Mouse (Mus musculus): ENCODE measurements around the gene Nhsl1. TPM values are rescaled to one million over a fixed set of nuclear protein-coding genes. Genes with fewer than 3 reads are reported as not detected.

The Nhsl1 gene
- total and polyA plus RNA-seq, 3 experiments, result 0.22 TPM; not detected in 2

DNA sequence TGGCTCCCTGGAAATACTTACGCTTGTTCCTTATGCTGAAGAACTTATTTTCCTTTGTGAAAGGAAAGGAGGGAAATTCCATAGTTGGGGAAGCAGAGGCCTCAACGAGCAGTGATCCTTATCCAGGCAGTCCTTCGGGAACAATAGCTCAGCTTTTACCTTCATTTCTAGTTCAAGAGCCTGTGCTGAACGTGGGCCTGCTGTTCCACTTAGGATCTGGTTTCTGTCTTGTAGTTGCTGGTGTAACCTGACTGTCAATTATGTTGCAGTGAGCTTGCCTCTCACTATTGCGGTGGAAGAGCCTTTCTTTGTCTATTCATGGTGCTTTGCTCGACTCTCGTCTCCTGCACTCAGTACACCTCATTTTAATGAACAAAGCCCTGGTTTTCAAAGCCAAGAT is 175.5 kb downstream of the Nhsl1 start:
- no peaks in the 10 kb centered on the region for H3K36me3 ChIP-seq (replicated peaks)
- H3K4me1 ChIP-seq (ENCODE audit: insufficient read depth, low read depth, low read length), result no peaks in the 10 kb centered on the region
- DNase-seq (ENCODE audit: low spot score), result no peak
- ATAC-seq (ENCODE audit: extremely low read depth, insufficient number of reproducible peaks, low FRiP score, poor library complexity, severe bottlenecking), result no peak
- no peaks in the 10 kb centered on the region for H3K9me3 ChIP-seq (replicated peaks)
- H3K27me3 ChIP-seq (ENCODE audit: insufficient read depth, low read length), result no peaks in the 10 kb centered on the region; the same call in 1 of the 2 replicates
- no peak for TF ChIP-seq POLR2AphosphoS5 (IDR thresholded peaks at IDR 0.05; ENCODE audit: insufficient replicate concordance, low read depth, low read length)
- no peak overlapping the region for H3K4me3 ChIP-seq (ENCODE audit: low read depth, low read length)

DNA sequence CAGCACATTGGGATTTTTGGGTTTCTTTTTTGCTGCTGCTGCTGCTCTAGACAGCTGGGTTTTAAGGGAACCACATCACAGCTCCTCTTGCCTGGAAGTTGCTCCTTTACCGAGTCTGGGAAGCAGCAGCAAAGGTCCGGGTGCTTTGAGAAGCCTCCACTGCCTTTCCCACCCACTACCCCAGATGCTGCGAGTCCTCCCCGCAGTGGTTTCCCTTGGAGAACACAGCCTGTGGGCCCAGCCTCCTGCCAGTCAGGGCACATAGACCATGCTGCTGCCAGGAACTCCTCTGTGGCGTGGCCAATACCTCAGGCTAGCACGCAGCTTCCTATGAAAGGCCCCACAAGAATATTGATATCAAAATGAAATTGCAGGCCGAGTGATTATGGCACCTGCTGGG is 178.3 kb downstream of the Nhsl1 start:
- Histone ChIP-seq H3K27me3 (ENCODE audit: insufficient read depth, low read length) (no peaks in the 10 kb centered on the region; the same call in 1 of the 2 replicates), H3K9me3 (replicated peaks) (no peaks in the 10 kb centered on the region)

DNA sequence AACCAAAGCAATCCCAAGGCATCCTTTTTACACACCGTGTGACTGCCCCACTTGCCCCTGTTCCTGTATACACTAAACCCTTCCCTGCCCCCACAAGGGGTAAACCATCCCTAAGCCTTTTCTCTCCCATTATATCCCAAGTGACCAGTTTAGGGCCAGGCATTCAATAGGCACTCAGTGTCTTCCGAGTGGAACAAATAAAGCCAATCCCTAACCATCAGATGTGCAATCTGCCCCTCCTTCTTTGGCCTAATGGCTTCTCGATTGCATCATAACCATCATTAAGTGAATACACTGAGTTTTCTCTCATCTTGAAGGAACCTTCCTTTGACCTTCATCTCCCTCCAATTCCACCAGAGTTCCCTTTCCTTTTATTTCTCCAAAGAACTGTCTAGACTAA is 183.2 kb downstream of the Nhsl1 start:
- Histone ChIP-seq H3K4me1 (ENCODE audit: insufficient read depth, low read depth, low read length) (no peaks in the 10 kb centered on the region), H3K9me3 (replicated peaks) (no peaks in the 10 kb centered on the region), H3K27me3 (ENCODE audit: insufficient read depth, low read length) (no peaks in the 10 kb centered on the region; the same call in 1 of the 2 replicates), H3K36me3 (replicated peaks) (no peaks in the 10 kb centered on the region), H3K4me3 (ENCODE audit: low read depth, low read length) (no peak overlapping the region)
- DNase-seq (ENCODE audit: low spot score) (no peak), ATAC-seq (ENCODE audit: extremely low read depth, insufficient number of reproducible peaks, low FRiP score, poor library complexity, severe bottlenecking) (no peak)
- no peak for TF ChIP-seq GATA2 (IDR thresholded peaks at IDR 0.05; ENCODE audit: borderline replicate concordance, low read depth, low read length)
- no peak for TF ChIP-seq TAL1 (conservative IDR thresholded peaks at IDR 0.05; ENCODE audit: low read depth, low read length)
- no peak for TF ChIP-seq GATA1 (IDR thresholded peaks at IDR 0.05; ENCODE audit: borderline replicate concordance, low read length)
- no peak for TF ChIP-seq POLR2AphosphoS5 (IDR thresholded peaks at IDR 0.05; ENCODE audit: insufficient replicate concordance, low read depth, low read length)
- no peak for TF ChIP-seq CTCF (IDR thresholded peaks at IDR 0.05; ENCODE audit: low read depth, low read length)

More for the DNA sequence above, 178.3 kb downstream of the Nhsl1 start:
- TF ChIP-seq GATA2 (IDR thresholded peaks at IDR 0.05; ENCODE audit: borderline replicate concordance, low read depth, low read length) (no peak), POLR2AphosphoS5 (IDR thresholded peaks at IDR 0.05; ENCODE audit: insufficient replicate concordance, low read depth, low read length) (no peak), CTCF (IDR thresholded peaks at IDR 0.05; ENCODE audit: low read depth, low read length) (no peak), GATA1 (IDR thresholded peaks at IDR 0.05; ENCODE audit: borderline replicate concordance, low read length) (no peak), TAL1 (conservative IDR thresholded peaks at IDR 0.05; ENCODE audit: low read depth, low read length) (no peak)
- no peak for ATAC-seq (ENCODE audit: extremely low read depth, insufficient number of reproducible peaks, low FRiP score, poor library complexity, severe bottlenecking)
- no peaks in the 10 kb centered on the region for H3K36me3 ChIP-seq (replicated peaks)
- H3K4me1 ChIP-seq (ENCODE audit: insufficient read depth, low read depth, low read length), result no peaks in the 10 kb centered on the region
- no peak for DNase-seq (ENCODE audit: low spot score)
- no peak overlapping the region for H3K4me3 ChIP-seq (ENCODE audit: low read depth, low read length)

DNA sequence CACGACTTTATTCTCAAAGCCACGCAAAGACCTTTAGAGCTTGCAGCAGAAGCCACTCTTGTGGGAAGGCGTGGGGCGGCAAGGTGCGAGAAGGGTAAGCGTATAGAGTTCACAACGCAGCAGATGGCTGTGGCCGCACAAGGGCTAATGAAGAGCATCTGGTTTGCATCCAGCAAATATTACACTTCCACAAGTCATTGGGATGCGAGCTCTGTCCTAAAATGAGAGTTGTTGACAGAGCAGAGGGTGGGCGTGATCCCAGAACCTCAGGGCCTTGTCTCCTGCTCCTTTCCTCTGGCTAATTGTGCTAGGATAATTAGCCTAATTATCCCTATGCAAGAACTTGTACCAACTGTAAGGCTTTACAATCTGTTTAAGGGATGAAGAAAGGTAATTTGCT is 186.9 kb downstream of the Nhsl1 start:
- TF ChIP-seq POLR2AphosphoS5 (IDR thresholded peaks at IDR 0.05; ENCODE audit: insufficient replicate concordance, low read depth, low read length), result no peak
- TF ChIP-seq GATA2 (IDR thresholded peaks at IDR 0.05; ENCODE audit: borderline replicate concordance, low read depth, low read length), result no peak
- DNase-seq (ENCODE audit: low spot score) (no peak), ATAC-seq (ENCODE audit: extremely low read depth, insufficient number of reproducible peaks, low FRiP score, poor library complexity, severe bottlenecking) (no peak)
- H3K27me3 ChIP-seq (ENCODE audit: insufficient read depth, low read length), result no peaks in the 10 kb centered on the region
- no peak overlapping the region for H3K4me3 ChIP-seq (ENCODE audit: low read depth, low read length)
- H3K36me3 ChIP-seq (replicated peaks), result no peaks in the 10 kb centered on the region
- H3K9me3 ChIP-seq (replicated peaks), result no peaks in the 10 kb centered on the region
- H3K4me1 ChIP-seq (ENCODE audit: insufficient read depth, low read depth, low read length), result no peaks in the 10 kb centered on the region

DNA sequence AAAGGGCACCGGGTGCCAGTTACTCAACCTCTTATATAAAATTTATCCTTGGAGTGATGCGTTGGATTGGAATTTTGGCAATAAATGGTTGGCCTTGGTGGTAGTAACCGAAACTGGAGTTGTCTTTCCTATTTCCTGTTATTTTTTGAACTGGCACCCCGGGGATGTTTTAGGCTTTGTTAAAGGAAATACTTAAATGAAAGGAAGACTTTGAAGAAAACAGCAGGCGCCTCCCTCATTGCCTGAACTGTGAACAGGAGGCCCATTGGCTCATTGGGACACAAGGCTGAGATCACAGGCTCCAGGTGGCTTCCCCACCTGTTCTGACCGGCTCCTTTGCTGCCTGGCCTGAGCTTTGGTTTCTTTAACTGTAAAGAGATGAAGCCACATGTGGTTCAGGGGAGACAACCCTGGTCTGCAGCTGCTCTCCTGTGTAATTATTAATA is 187.7 kb downstream of the Nhsl1 start:
- ATAC-seq (ENCODE audit: extremely low read depth, insufficient number of reproducible peaks, low FRiP score, poor library complexity, severe bottlenecking) (no peak), DNase-seq (ENCODE audit: low spot score) (no peak)
- Histone ChIP-seq H3K27me3 (ENCODE audit: insufficient read depth, low read length) (no peaks in the 10 kb centered on the region), H3K36me3 (replicated peaks) (no peaks in the 10 kb centered on the region), H3K9me3 (replicated peaks) (no peaks in the 10 kb centered on the region), H3K4me1 (ENCODE audit: insufficient read depth, low read depth, low read length) (no peaks in the 10 kb centered on the region), H3K4me3 (ENCODE audit: low read depth, low read length) (no peak overlapping the region)
- TF ChIP-seq TAL1 (conservative IDR thresholded peaks at IDR 0.05; ENCODE audit: low read depth, low read length) (no peak), CTCF (IDR thresholded peaks at IDR 0.05; ENCODE audit: low read depth, low read length) (no peak), GATA2 (IDR thresholded peaks at IDR 0.05; ENCODE audit: borderline replicate concordance, low read depth, low read length) (no peak), POLR2AphosphoS5 (IDR thresholded peaks at IDR 0.05; ENCODE audit: insufficient replicate concordance, low read depth, low read length) (no peak), GATA1 (IDR thresholded peaks at IDR 0.05; ENCODE audit: borderline replicate concordance, low read length) (no peak)

DNA sequence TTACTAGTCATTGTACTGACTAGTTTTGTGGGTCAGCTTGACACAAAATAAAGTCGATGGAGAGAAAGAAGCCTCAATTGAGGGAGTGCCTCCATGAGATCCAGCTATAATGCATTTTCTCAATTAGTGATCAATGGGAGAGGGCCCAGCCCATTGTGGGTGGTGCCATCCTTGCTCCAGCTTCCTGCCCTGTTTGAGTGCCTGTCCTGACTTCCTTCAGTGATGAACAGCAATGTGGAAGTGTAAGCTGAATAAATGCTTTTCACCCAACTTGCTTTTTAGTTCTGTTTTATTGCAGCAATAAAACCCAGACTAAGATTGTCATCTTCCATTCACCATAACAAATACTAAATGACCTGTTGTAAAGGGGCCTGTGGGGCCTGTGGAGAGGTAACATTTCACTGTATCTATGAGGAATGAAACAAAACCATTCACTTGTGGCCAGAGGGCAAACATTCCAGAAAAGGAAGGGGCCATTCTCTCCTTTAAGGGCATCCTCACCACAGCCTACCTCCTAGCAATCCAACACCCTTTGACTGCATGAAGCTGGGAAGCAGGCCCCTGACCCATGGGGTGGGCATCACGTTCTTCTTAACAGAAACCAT is 189.2 kb downstream of the Nhsl1 start:
- TF ChIP-seq TAL1 (conservative IDR thresholded peaks at IDR 0.05; ENCODE audit: low read depth, low read length), result no peak
- no peak for TF ChIP-seq GATA2 (IDR thresholded peaks at IDR 0.05; ENCODE audit: borderline replicate concordance, low read depth, low read length)
- no peak for TF ChIP-seq GATA1 (IDR thresholded peaks at IDR 0.05; ENCODE audit: borderline replicate concordance, low read length)
- TF ChIP-seq CTCF (IDR thresholded peaks at IDR 0.05; ENCODE audit: low read depth, low read length), result no peak
- TF ChIP-seq POLR2AphosphoS5 (IDR thresholded peaks at IDR 0.05; ENCODE audit: insufficient replicate concordance, low read depth, low read length), result no peak
- Histone ChIP-seq H3K36me3 (replicated peaks) (no peaks in the 10 kb centered on the region), H3K4me1 (ENCODE audit: insufficient read depth, low read depth, low read length) (no peaks in the 10 kb centered on the region), H3K4me3 (ENCODE audit: low read depth, low read length) (no peak overlapping the region), H3K27me3 (ENCODE audit: insufficient read depth, low read length) (no peaks in the 10 kb centered on the region), H3K9me3 (replicated peaks) (no peaks in the 10 kb centered on the region)
- DNase-seq (ENCODE audit: low spot score) (no peak), ATAC-seq (ENCODE audit: extremely low read depth, insufficient number of reproducible peaks, low FRiP score, poor library complexity, severe bottlenecking) (no peak)

DNA sequence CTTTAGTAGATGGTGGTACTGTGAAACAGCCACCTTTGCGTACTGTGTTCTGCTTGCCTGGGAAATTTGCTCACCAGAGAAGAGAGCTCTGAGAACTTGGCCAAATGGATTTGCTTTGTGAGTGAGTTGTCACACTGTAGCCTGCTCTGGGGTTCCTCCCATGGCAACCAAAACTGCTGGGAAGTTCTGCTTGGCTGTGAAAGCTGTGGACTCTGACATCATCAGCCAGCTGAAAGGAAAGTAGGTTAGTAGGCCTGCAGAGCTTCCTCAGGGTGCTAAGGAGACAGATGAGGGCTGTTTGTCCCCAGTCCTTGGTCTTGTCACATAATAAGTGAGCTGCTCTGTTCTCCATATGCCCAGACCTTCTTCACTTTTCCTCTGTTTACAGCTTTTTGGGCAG is 189.8 kb downstream of the Nhsl1 start:
- no peaks in the 10 kb centered on the region for H3K27me3 ChIP-seq (ENCODE audit: insufficient read depth, low read length)
- H3K4me1 ChIP-seq (ENCODE audit: insufficient read depth, low read depth, low read length), result no peaks in the 10 kb centered on the region
- ATAC-seq (ENCODE audit: extremely low read depth, insufficient number of reproducible peaks, low FRiP score, poor library complexity, severe bottlenecking) (no peak), DNase-seq (ENCODE audit: low spot score) (no peak)
- TF ChIP-seq CTCF (IDR thresholded peaks at IDR 0.05; ENCODE audit: low read depth, low read length), result no peak
- no peak for TF ChIP-seq GATA1 (IDR thresholded peaks at IDR 0.05; ENCODE audit: borderline replicate concordance, low read length)
- no peak for TF ChIP-seq POLR2AphosphoS5 (IDR thresholded peaks at IDR 0.05; ENCODE audit: insufficient replicate concordance, low read depth, low read length)
- TF ChIP-seq TAL1 (conservative IDR thresholded peaks at IDR 0.05; ENCODE audit: low read depth, low read length), result no peak
- no peak for TF ChIP-seq GATA2 (IDR thresholded peaks at IDR 0.05; ENCODE audit: borderline replicate concordance, low read depth, low read length)
- no peak overlapping the region for H3K4me3 ChIP-seq (ENCODE audit: low read depth, low read length)
- no peaks in the 10 kb centered on the region for H3K36me3 ChIP-seq (replicated peaks)
- H3K9me3 ChIP-seq (replicated peaks), result no peaks in the 10 kb centered on the region
